Mouse (Mus musculus) G1E (cell line): ENCODE results near the gene Tuba8. TPM values are rescaled to one million over a fixed set of nuclear protein-coding genes. Genes with fewer than 3 reads are reported as not detected.
A peak's percentile ranks its signal among the peaks of the same experiment; 100 is the strongest.

Experiments
- ATAC-seq: 2 replicates; pipeline ENCODE4 v1.8.0; 2016; ENCODE audit warnings: mild to moderate bottlenecking; ENCODE audit not compliant: insufficient number of reproducible peaks, poor library complexity, low FRiP score, severe bottlenecking; ENCODE audit errors: extremely low read depth
- DNase-seq: peaks from one replicate; pipeline ENCODE4 v3.0.0; 2012; ENCODE audit warnings: low spot score
- H3K27me3 ChIP-seq: 2 replicates; pipeline ENCODE4 v1.6.1; 2012; ENCODE audit warnings: mild to moderate bottlenecking, low read length, inconsistent platforms; ENCODE audit not compliant: insufficient read depth
- H3K36me3 ChIP-seq: replicated peaks from 2 replicates; pipeline ENCODE3; 2012; ENCODE audit warnings: mild to moderate bottlenecking, inconsistent platforms
- H3K4me1 ChIP-seq: 2 replicates; pipeline ENCODE4 v1.6.1; 2012; ENCODE audit warnings: low read depth, low read length, inconsistent platforms, mixed read lengths; ENCODE audit not compliant: insufficient read depth
- H3K4me3 ChIP-seq: 2 replicates; pipeline ENCODE4 v1.5.1; 2012; ENCODE audit warnings: low read depth, mild to moderate bottlenecking, inconsistent platforms, low read length, moderate library complexity, mixed read lengths
- H3K9me3 ChIP-seq: replicated peaks from 2 replicates; pipeline ENCODE4 v1.6.1; 2012; ENCODE audit warnings: inconsistent platforms
- CTCF ChIP-seq: IDR thresholded peaks from 2 replicates; pipeline ENCODE4 v1.5.1; 2012; ENCODE audit warnings: low read depth, low read length, inconsistent platforms, mixed read lengths
- GATA1 ChIP-seq: IDR thresholded peaks from 2 replicates; pipeline ENCODE4 v1.6.1; 2012; ENCODE audit warnings: borderline replicate concordance, low read length, inconsistent platforms, mixed read lengths
- GATA2 ChIP-seq: IDR thresholded peaks from 2 replicates; pipeline ENCODE4 v1.6.1; 2012; ENCODE audit warnings: low read depth, low read length, inconsistent platforms, borderline replicate concordance
- POLR2AphosphoS5 ChIP-seq: IDR thresholded peaks from 2 replicates; pipeline ENCODE4 v1.6.1; 2012; ENCODE audit warnings: low read depth, low read length, inconsistent platforms; ENCODE audit not compliant: insufficient replicate concordance
- TAL1 ChIP-seq: conservative IDR thresholded peaks from 2 replicates; pipeline ENCODE4 v1.6.1; 2012; ENCODE audit warnings: low read depth, low read length, inconsistent platforms, mixed read lengths
- polyA plus RNA-seq: library from polyadenylated mRNA; stranded (reverse); fragments of >175 nt; gene quantifications from 2 replicates; pipeline ENCODE4 v1.2.3, GENCODE M21; 2012
- total RNA-seq, 2 experiments: library from RNA; stranded (forward) in 1 of 2; stranded (reverse) in 1 of 2; fragments of 200-1000 nt in 1 of 2; fragments of >200 nt in 1 of 2; fragmentation: Nextera tagmentation in 1 of 2; gene quantifications; 2 replicates each; pipeline ENCODE4 v1.2.3; 2014 to 2017

The Tuba8 gene
- total and polyA plus RNA-seq, 3 experiments: 0.03 to 0.38 TPM; not detected in 1

DNA sequence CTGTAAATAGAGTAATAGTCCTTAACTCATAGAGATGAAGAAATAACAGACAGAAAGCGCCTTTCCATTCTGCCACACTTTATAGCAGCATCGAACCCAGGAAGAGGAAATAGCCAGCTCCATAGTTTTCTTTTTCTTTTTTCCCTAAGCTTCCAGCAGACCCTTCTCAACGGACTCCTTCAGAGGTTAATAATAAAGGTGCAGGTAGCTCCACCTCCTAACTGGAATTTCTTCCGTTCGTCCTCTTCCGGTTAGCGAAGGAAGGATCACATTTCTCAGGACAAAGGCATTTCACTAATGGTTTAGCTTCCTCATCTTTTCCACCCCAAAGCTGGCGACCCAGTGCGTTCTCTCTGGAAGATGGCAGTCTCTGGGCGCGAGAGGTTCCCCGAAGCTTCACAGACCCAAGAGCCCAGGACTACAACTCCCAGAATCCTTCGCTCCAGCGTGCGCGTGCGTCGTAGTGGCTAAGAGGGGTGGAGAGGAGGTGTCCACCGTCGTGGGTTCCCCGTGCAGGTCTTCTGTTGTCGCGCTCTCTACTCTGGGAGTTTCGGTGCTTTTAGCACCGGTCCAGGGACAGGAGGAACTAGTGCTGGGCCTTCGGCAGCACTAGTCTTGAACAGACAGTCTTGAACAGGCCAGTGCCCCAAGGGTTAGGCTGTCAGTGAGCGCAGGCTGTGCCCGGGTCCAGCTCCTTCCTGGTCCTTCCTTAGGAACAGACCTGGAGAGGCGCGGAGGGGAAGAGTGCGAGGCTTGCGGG lies 26.9 kb upstream of the Tuba8 start, which contains the start of gene Pex26:
TSS of gene Pex26 (plus strand) at position 254 of the 760 bp plus-strand sequence.
- Histone ChIP-seq H3K36me3 (peaks cover 33% of the 10 kb centered on the region), H3K4me1 (peaks cover 42% of the 10 kb centered on the region), H3K4me3 (peak within 1 kb of the TSS; percentile 84), H3K27me3 (peaks cover 5% of the 10 kb centered on the region), H3K9me3 (no peaks in the 10 kb centered on the region)
- DNase-seq (peak; percentile 94), ATAC-seq (peak; percentile 88)
- no peak for TF ChIP-seq GATA1
- TF ChIP-seq GATA2: no peak
- TF ChIP-seq POLR2AphosphoS5: no peak
- TF ChIP-seq CTCF: no peak
- no peak for TF ChIP-seq TAL1

- TF ChIP-seq GATA2 (no peak), TAL1 (no peak), CTCF (peak; percentile 62)
- ATAC-seq (peak; percentile 74), DNase-seq (peak; percentile 70)
- peaks cover 35% of the 10 kb centered on the region for H3K4me1 ChIP-seq
- H3K4me3 ChIP-seq: peak overlapping the region; percentile 84
- no peaks in the 10 kb centered on the region for H3K9me3 ChIP-seq
- H3K36me3 ChIP-seq: peaks cover 39% of the 10 kb centered on the region
- H3K27me3 ChIP-seq: peaks cover 5% of the 10 kb centered on the region
Observed at GRCm38 (mm10) chr6:121184198-121185140, 26.0 kb upstream of the Tuba8 start.

DNA sequence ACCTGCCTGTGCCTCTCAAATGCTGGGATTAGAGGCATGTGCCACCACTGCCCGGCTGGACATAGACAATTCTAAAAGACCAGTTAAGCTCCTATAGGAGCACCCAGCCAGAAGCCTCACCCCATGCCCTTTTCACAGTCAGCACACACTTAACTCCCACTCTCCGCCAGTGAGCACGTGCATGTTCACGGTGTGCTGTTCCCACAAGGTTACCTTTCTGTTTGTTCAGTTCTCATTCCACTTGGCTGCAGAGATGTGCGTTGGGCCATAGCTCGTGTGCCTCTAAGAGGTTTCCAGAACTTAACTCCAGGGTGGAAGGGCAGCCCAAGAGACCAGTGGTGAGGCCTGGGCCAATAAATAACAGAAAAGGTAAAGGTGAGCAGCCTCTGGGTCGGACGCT lies 25.3 kb upstream of the Tuba8 start:
- no peak for TF ChIP-seq CTCF
- TF ChIP-seq POLR2AphosphoS5: no peak
- H3K27me3 ChIP-seq: peaks cover 2% of the 10 kb centered on the region; the same call in 1 of the 2 replicates
- peaks cover 33% of the 10 kb centered on the region for H3K4me1 ChIP-seq
- peak overlapping the region; percentile 84; the same call in 1 of the 2 replicates for H3K4me3 ChIP-seq
- peaks cover 47% of the 10 kb centered on the region for H3K36me3 ChIP-seq
- DNase-seq (no peak), ATAC-seq (no peak)
- H3K9me3 ChIP-seq: no peaks in the 10 kb centered on the region

DNA sequence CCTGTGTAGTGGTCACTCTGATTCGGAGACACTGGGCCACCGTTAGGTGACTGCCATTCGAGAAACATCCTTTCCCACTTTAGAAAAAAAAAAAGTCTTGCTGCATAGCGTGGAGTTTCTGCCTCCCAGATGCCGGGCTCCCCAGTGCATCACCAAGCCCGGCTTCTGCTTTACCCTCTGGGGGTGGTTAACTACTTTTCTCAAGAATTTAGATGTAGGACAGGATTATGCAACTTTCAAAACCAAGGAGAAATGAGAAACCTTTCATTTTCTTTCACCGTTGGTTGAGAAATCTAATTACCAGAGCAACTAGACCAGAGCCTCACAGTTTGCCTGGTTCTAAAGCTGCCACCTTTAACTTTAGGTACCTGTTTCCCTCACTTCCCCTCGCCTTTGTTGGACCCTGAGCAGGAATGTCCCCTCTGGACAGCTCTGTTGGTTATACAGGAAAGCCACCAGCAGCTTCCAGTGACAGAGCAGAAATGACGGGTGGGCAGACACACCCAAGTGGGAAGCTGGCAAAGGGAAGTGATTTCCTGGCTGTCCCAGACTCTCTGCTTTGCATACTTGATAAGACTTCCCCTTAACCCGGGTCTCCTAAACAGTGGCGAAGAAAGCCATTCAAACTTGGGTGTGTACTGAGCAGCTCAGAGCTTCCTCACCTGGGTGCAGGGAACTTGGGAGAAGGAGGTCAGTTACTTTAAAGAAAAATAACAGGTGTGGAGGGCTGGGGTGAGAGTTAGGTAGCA lies 19.1 kb upstream of the Tuba8 start:
- Histone ChIP-seq H3K4me3 (no peak overlapping the region), H3K4me1 (peaks cover 4% of the 10 kb centered on the region; the same call in 1 of the 2 replicates), H3K36me3 (peaks cover 89% of the 10 kb centered on the region), H3K27me3 (no peaks in the 10 kb centered on the region), H3K9me3 (no peaks in the 10 kb centered on the region)
- DNase-seq (no peak), ATAC-seq (no peak)
- TF ChIP-seq GATA2: no peak
- no peak for TF ChIP-seq CTCF

GRCm38 (mm10) chr6:121194061-121194955 lies 16.2 kb upstream of the Tuba8 start:
- Histone ChIP-seq H3K4me3 (no peak overlapping the region), H3K27me3 (no peaks in the 10 kb centered on the region), H3K36me3 (peaks cover 81% of the 10 kb centered on the region), H3K9me3 (no peaks in the 10 kb centered on the region), H3K4me1 (peaks cover 3% of the 10 kb centered on the region; the same call in 1 of the 2 replicates)
- TF ChIP-seq POLR2AphosphoS5 (no peak), GATA2 (no peak), TAL1 (no peak), GATA1 (no peak), CTCF (no peak)
- DNase-seq: no peak
- no peak for ATAC-seq
